Mouse (Mus musculus): ENCODE measurements around the gene Spp1.

The Spp1 gene

DNA sequence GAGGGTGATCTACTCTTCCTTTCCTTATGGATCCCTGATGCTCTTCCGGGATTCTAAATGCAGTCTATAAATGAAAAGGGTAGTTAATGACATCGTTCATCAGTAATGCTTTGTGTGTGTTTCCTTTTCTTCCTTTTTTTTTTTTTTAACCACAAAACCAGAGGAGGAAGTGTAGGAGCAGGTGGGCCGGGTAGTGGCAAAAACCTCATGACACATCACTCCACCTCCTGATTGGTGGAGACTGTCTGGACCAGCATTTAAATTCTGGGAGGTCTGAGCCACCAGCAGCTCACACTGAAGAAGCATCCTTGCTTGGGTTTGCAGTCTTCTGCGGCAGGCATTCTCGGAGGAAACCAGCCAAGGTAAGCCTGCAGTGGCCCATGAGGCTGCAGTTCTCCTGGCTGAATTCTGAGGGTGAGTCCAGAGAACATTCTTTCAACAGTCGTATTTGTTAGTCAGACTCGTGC lies at the start of gene Spp1:
Spp1 (plus strand) TSS at position 284 of the 467 bp plus-strand sequence.
- no peak for DNase-seq (ENCODE audit: low read depth, low spot score)

DNA sequence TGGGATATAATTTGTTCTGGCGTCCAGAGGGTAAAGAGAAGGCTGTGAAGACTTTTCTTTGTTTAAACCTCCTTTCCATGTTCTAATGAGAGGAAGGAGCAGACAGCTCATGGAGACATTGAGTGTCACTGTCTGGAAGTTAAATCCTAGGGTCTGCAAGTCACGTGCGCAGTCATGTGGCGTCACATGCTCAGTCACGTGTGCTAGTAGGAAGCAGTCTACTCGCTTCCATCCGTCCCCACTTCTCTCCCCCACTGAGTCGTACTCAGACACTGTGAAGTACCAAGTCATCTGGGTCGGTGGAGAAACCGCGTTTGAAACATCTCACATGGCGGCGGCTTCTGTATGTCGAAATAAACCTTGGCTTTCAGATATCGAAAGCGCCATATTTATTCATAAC lies 49.4 kb upstream of the Spp1 start:
- DNase-seq (ENCODE audit: low read depth, low spot score), result no peak

DNA sequence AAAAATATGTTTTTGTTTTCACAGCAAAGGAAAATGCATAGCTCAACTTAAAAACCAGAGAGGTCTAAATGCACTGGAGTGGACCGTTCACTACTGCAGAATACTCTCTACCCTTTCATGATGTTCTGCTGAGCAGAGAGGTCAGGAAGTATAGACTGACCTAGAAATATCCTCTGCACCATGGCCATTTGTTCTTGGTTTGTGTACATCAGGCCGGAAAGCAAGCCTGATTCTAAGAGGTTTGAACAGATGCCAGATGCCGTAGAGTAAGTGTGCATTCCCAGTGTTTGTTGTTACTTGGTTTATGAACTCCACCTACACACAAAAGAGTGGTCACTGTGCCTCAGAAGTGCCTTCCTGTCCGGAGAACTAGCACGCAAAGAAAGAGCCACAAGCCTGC lies 48.0 kb upstream of the Spp1 start:
- DNase-seq (ENCODE audit: low read depth, low spot score), result no peak

DNA sequence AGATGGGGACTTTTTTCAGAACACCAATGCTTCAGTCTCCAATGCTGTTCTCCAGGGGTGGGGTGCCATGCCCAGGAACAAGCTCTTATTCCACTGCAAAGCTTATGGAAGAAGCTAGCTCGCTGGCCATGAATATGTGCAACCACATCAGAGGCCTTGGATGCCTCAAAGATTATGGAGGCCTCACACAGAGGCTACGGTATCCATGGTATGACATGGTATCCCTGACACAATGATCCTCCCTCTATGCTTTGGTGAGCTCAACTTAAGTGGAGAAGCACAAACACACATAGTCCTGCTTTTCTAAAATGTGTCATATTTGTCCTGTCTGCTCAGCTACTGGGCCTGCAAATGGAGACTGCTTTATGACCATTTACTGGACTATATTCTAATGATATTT lies 44.0 kb upstream of the Spp1 start:
- no peak for DNase-seq (ENCODE audit: low read depth, low spot score)

- DNase-seq (ENCODE audit: low read depth, low spot score), result no peak
Observed at GRCm38 (mm10) chr5:104392784-104393183, 42.1 kb upstream of the Spp1 start.

DNA sequence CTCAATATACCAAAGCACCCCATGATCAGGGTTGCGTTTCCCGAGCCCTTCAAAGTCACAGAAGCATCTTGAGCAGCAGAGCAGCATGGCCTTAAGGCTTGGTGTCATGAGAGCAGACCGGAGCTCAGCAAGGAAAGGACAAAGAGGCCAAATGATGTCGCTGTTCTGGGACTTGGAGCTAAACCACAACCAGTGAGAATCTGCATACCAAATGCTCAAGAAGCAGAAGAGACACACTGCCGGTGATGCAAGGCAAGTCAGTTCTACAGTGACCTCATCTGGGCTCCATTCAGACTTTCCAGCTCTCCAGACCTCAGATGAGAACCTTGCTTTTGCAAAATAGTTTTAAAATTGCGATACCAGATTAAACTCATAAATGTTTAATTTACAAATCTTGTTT lies 38.6 kb upstream of the Spp1 start:
- no peak for DNase-seq (ENCODE audit: low read depth, low spot score)

GRCm38 (mm10) chr5:104398001-104398400 lies 36.9 kb upstream of the Spp1 start:
- DNase-seq (ENCODE audit: low read depth, low spot score), result no peak

GRCm38 (mm10) chr5:104399291-104399950 lies 35.5 kb upstream of the Spp1 start:
- no peak for DNase-seq (ENCODE audit: low read depth, low spot score)

- no peak for DNase-seq (ENCODE audit: low read depth, low spot score)
Observed at GRCm38 (mm10) chr5:104399970-104400369, 34.9 kb upstream of the Spp1 start.

DNA sequence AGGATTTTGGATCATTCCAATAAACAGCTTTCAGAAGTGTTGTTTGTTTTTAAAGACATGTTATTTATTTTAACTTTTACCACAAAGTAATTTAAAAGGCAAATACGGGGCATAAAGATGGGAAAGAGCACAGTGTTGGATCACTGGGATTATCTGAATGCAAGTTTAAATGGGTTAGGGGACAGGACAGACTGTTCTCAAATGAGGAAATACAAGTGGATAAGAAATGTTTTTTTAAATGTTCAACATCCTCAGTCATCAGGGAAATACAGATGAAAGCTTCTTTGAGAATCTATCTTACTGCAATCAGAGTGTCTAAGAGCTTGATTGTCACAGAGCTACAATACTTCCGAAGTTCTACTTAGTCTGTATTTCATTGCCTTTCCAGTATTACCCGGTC lies 32.3 kb upstream of the Spp1 start:
- DNase-seq (ENCODE audit: low read depth, low spot score), result no peak

- DNase-seq (ENCODE audit: low read depth, low spot score), result no peak
Observed at GRCm38 (mm10) chr5:104403351-104403750, 31.6 kb upstream of the Spp1 start.

- no peak for DNase-seq (ENCODE audit: low read depth, low spot score)
Observed at GRCm38 (mm10) chr5:104404551-104404950, 30.4 kb upstream of the Spp1 start.

DNA sequence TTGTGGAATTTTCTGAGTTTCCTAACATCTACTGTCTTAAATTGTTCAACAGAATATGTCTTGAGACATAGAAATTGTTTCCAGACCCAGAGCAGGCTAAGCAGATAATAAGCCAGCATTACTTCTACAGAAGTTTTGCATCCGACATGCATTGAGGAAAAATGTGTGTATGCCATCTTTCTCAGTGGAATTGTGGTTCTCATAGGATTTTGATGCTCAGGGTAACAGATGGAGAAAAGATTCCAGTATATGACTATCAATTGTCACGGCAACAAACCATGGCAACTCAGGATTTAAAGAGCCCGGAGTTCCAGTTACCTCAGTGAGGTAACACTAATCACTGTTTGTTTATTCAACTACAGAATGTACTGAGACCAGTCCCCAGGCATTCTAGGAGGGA lies 29.9 kb upstream of the Spp1 start:
- DNase-seq (ENCODE audit: low read depth, low spot score), result no peak

DNA sequence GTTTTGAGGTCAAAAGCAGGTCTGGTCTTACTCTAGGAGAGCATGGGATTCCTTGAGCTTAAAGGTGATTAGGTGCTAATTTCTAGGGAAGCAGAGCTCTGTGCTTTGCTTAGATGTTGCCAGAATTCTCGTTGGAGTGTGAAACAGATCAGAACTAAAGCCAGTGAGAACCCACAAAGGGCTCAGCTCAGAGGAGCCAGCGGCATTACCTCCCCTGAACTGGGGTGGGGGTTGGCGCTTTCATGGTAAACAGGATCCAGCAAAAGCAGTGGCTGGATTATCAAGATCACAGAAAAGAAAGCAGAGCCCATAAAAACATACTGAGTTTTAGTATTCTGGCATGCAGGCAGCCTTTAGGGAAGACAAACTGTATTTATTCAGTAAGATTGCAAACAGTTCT lies 28.2 kb upstream of the Spp1 start:
- DNase-seq (ENCODE audit: low read depth, low spot score), result no peak

- no peak for DNase-seq (ENCODE audit: low read depth, low spot score)
Observed at GRCm38 (mm10) chr5:104407541-104408231, 27.2 kb upstream of the Spp1 start.

DNA sequence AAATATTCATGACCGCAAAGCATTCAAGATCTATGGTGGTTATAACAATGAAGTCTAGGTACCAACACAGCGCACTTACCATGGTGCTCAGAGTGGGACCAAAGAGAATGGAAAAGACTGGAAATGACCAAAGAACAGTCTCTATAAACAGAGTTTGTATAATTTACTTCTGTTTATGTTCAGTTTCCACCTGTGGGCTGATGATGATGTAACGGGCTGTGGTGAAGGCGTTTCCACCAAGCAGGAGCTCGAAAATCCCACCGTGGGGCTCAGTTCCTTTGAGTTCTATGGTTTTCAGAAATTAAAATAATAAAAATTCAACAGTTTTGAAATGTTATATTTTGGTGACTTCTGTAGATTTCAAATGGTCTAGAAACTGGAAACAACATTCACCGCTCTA lies 26.4 kb upstream of the Spp1 start:
- no peak for DNase-seq (ENCODE audit: low read depth, low spot score)

DNA sequence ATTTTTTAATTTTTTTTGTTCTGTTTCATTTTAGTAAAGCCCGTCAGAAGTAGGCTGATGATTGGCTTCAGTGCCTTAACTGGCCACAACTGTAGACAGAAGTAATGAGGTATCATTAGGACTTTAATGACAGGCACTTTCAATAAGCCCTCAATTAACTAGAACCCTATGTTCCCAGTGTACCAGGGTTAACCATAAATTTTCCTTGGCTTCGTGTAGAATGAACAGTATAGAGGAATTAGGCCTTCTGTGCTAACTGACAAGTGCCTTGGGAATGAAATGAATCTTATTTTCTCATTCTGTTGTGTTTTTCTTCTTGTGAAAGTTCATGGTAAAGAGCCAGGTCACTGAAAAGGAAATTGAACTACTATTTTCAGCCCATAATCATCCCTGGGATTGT lies 18.9 kb upstream of the Spp1 start:
- DNase-seq (ENCODE audit: low read depth, low spot score), result no peak

- no peak for DNase-seq (ENCODE audit: low read depth, low spot score)
Observed at GRCm38 (mm10) chr5:104417028-104417427, 17.9 kb upstream of the Spp1 start.

GRCm38 (mm10) chr5:104417721-104418120 lies 17.2 kb upstream of the Spp1 start:
- DNase-seq (ENCODE audit: low read depth, low spot score), result no peak

DNA sequence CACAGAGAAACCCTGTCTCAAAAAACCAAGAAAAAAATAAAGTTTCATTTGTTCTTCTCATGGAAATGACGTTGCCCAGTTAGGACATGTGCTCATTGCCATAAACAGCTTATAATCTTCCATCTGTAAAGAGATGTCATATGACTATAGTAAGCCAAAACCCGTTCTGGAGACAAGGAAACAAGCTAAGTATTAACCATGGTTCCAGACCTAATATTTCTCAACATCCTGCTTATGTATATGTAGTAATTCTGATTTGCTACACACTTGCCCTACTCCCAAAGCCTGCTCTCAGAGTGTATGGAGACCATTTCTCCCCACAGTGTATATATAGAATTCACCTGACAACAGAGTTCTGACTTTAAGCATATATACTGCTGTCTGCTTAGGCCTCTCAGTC lies 12.9 kb upstream of the Spp1 start:
- no peak for DNase-seq (ENCODE audit: low read depth, low spot score)

GRCm38 (mm10) chr5:104423861-104424260 lies 11.1 kb upstream of the Spp1 start:
- no peak for DNase-seq (ENCODE audit: low read depth, low spot score)

GRCm38 (mm10) chr5:104425949-104426348 lies 9.0 kb upstream of the Spp1 start:
- DNase-seq (ENCODE audit: low read depth, low spot score), result no peak

- no peak for DNase-seq (ENCODE audit: low read depth, low spot score)
Observed at GRCm38 (mm10) chr5:104432886-104433285, 2.0 kb upstream of the Spp1 start.
